Mouse (Mus musculus) testis, adult 2 months (tissue): ENCODE measurements around the gene Wdr18.

Experiments used
- CTCF ChIP-seq: fragments of 200-500 bp; IDR thresholded peaks from 2 replicates; pipeline ENCODE4 v1.5.1; 2012; ENCODE audit warnings: low read depth, mild to moderate bottlenecking, inconsistent platforms, low read length, moderate library complexity; ENCODE audit not compliant: control insufficient read depth, insufficient read depth, insufficient replicate concordance
- POLR2A ChIP-seq: fragments of 200-500 bp; IDR thresholded peaks from 2 replicates; pipeline ENCODE4 v1.6.1; 2012; ENCODE audit warnings: low read depth, mild to moderate bottlenecking, inconsistent platforms, low read length, moderate library complexity; ENCODE audit not compliant: control insufficient read depth

- TF ChIP-seq CTCF (0 out of 2 replicates have a peak, but pooled peaks have one; percentile 9), POLR2A (no peak)
Measured at GRCm38 (mm10) chr10:79996272-79997033, 36.5 kb downstream of the Wdr18 start, which contains the start of gene Abca7.
